Mouse (Mus musculus) ES-E14 (cell line): ENCODE data around the gene Spast.

ENCODE experiments used
- HCFC1 ChIP-seq: IDR thresholded peaks from 2 replicates; pipeline ENCODE4 v1.6.1; 2012; ENCODE audit warnings: low read length, inconsistent platforms, borderline replicate concordance; ENCODE audit not compliant: insufficient read depth
- MAFK ChIP-seq: IDR thresholded peaks from 2 replicates; pipeline ENCODE4 v1.6.1; 2014; ENCODE audit warnings: mild to moderate bottlenecking, low read depth, low read length, inconsistent platforms; ENCODE audit not compliant: insufficient read depth
- ZNF384 ChIP-seq: IDR thresholded peaks from 2 replicates; pipeline ENCODE4 v1.6.1; 2012; ENCODE audit warnings: low read depth, low read length, inconsistent platforms

- TF ChIP-seq ZNF384, result no peak
- TF ChIP-seq HCFC1, result 0 out of 2 replicates have a peak, but pooled peaks have one; percentile 32
- TF ChIP-seq MAFK, result no peak
These were observed 409 bp upstream of the Spast start for GRCm38 (mm10) chr17:74338225-74338931.
